Mouse (Mus musculus) heart, postnatal 0 days (tissue): ENCODE measurements at regions not wholly inside any gene's neighbourhood (a gene's known extent, or its start where the extent isn't known, plus 50 kb on each side); places are given as distances from the start of the nearest gene placed in this dataset.

Source experiments
- CTCF ChIP-seq: IDR thresholded peaks from 2 replicates; pipeline ENCODE4 v1.5.1; 2016; ENCODE audit warnings: antibody characterized with exemption, control low read depth, low read depth
- EP300 ChIP-seq: IDR thresholded peaks from 2 replicates; pipeline ENCODE4 v1.6.1; 2016; ENCODE audit warnings: antibody characterized with exemption, low read depth

GRCm38 (mm10) chr2:75089186-75089585 is 263.6 kb downstream of the Mtx2 start:
- TF ChIP-seq EP300, result no peak
- no peak for TF ChIP-seq CTCF
